Mouse (Mus musculus) CD4-positive, CD25-positive, alpha-beta regulatory T cell, adult 9 weeks (primary cell): Measurements from ENCODE around the gene Cd2. TPM values are rescaled to one million over a fixed set of nuclear protein-coding genes. Genes with fewer than 3 reads are reported as not detected.

Source experiments
- polyA plus RNA-seq: library from polyadenylated mRNA; unstranded; fragments of 100-300 nt; shearing (Covaris generic); gene quantifications from one replicate; pipeline ENCODE4 v1.2.1, GENCODE M21; 2017

Cd2 gene
- 1,422 TPM for polyA plus RNA-seq

GRCm38 (mm10) chr3:101287911-101288311 is at the start of gene Cd2:
Cd2 (minus strand) TSS chr3:101287939.

Other genes with a start within 250 kb of the Cd2 start
- 0.48 TPM for gene Ptgfrn, start 177.7 kb downstream of the Cd2 start, polyA plus RNA-seq
- 2.4 TPM for gene Igsf3, start 89.1 kb upstream of the Cd2 start, polyA plus RNA-seq